Mouse (Mus musculus) small intestine, adult 2 months (tissue): ENCODE data around the gene Abat.
A peak's percentile ranks its signal among the peaks of the same experiment; 100 is the strongest.

Source experiments
- CTCF ChIP-seq: fragments of 200-500 bp; IDR thresholded peaks from 2 replicates; pipeline ENCODE4 v1.5.1; 2012; ENCODE audit warnings: low read depth, mild to moderate bottlenecking, control low read depth, inconsistent platforms, low read length, moderate library complexity, mixed read lengths; ENCODE audit not compliant: insufficient replicate concordance, insufficient read length; ENCODE audit errors: extremely low read depth
- POLR2A ChIP-seq: fragments of 200-500 bp; IDR thresholded peaks from 2 replicates; pipeline ENCODE4 v1.6.1; 2012; ENCODE audit warnings: low read depth, mild to moderate bottlenecking, control low read depth, inconsistent platforms, low read length, moderate library complexity

GRCm38 (mm10) chr16:8655599-8655998, 142.4 kb downstream of the Abat start:
- TF ChIP-seq CTCF (peak; percentile 29; the same call in 1 of the 2 replicates), POLR2A (no peak)
